Mouse (Mus musculus) left cerebral cortex, adult 18-20 months (tissue): ENCODE measurements at regions not wholly inside any gene's neighbourhood (a gene's known extent, or its start where the extent isn't known, plus 50 kb on each side); places are given as distances from the start of the nearest gene placed in this dataset.
"Not testable (repeated sequence)": the region's sequence is repeated elsewhere in the genome, so short reads cannot be mapped to it uniquely, and the experiment has no call there.

Source experiments
- DNase-seq, 2 experiments: peaks; one replicate each; pipeline ENCODE4 v3.0.0; 2021 to 2022; ENCODE audit warnings: low spot score in 2 of 2, mixed read lengths in 1 of 2

GRCm38 (mm10) chrX:50537122-50537784 lies 109.0 kb upstream of the Olfr1324 start:
- peak; percentile 20 to 66 for DNase-seq

- no peak for DNase-seq
Measured at GRCm38 (mm10) chrX:50504047-50504446, 75.7 kb upstream of the Olfr1324 start.

GRCm38 (mm10) chrX:50501181-50501580 lies 72.9 kb upstream of the Olfr1324 start:
- no peak for DNase-seq

GRCm38 (mm10) chrX:50490477-50490967 lies 62.2 kb upstream of the Olfr1324 start:
- DNase-seq, result not testable (repeated sequence)
